Mouse (Mus musculus) neural tube, embryonic 12.5 days (tissue): ENCODE measurements around the gene H2al1n. TPM values are rescaled to one million over a fixed set of nuclear protein-coding genes. Genes with fewer than 3 reads are reported as not detected.
"Not testable (repeated sequence)": the region's sequence is repeated elsewhere in the genome, so short reads cannot be mapped to it uniquely, and the experiment has no call there.

ENCODE experiments used
- ATAC-seq: fragments of 200-750 bp; cut with Nextera tagmentation; 2 replicates; pipeline ENCODE4 v1.8.0; 2017; ENCODE audit warnings: low read depth, mild to moderate bottlenecking, moderate TSS enrichment, moderate library complexity; ENCODE audit not compliant: low FRiP score
- H3K27ac ChIP-seq: fragments of 300-500 bp; sonication (generic); 2 replicates; pipeline ENCODE4 v1.5.1; 2016
- H3K27me3 ChIP-seq: fragments of 300-500 bp; sonication (generic); replicated peaks from 2 replicates; pipeline ENCODE4 v1.6.1; 2016; ENCODE audit warnings: mild to moderate bottlenecking
- H3K36me3 ChIP-seq: fragments of 300-500 bp; sonication (generic); 2 replicates; pipeline ENCODE4 v1.6.1; 2016; ENCODE audit warnings: mild to moderate bottlenecking
- H3K4me1 ChIP-seq: fragments of 300-500 bp; sonication (generic); 2 replicates; pipeline ENCODE4 v1.6.1; 2016
- H3K4me2 ChIP-seq: fragments of 300-500 bp; sonication (generic); replicated peaks from 2 replicates; pipeline ENCODE4 v1.6.1; 2016; ENCODE audit warnings: mild to moderate bottlenecking
- H3K4me3 ChIP-seq: fragments of 300-500 bp; sonication (generic); 2 replicates; pipeline ENCODE4 v1.5.1; 2016
- H3K9ac ChIP-seq: fragments of 300-500 bp; sonication (generic); 2 replicates; pipeline ENCODE4 v1.6.1; 2016; ENCODE audit warnings: mild to moderate bottlenecking
- H3K9me3 ChIP-seq: fragments of 300-500 bp; sonication (generic); 2 replicates; pipeline ENCODE4 v1.6.1; 2016; ENCODE audit warnings: mild to moderate bottlenecking
- WGBS: fragments of 180-500 bp; shearing (Covaris S2); methylation state at CpG from one replicate; pipeline ENCODE4 v1.1.7; 2016; 5-methylcytosine and 5-hydroxymethylcytosine counted together
- polyA plus RNA-seq: library from polyadenylated mRNA; unstranded; fragments of >200 nt; fragmentation: Nextera tagmentation; extraction: Ambion mirVana; gene quantifications from 2 replicates; pipeline ENCODE4 v1.2.1, GENCODE M21; 2016

The H2al1n gene
- polyA plus RNA-seq: not detected in 2 replicates

DNA sequence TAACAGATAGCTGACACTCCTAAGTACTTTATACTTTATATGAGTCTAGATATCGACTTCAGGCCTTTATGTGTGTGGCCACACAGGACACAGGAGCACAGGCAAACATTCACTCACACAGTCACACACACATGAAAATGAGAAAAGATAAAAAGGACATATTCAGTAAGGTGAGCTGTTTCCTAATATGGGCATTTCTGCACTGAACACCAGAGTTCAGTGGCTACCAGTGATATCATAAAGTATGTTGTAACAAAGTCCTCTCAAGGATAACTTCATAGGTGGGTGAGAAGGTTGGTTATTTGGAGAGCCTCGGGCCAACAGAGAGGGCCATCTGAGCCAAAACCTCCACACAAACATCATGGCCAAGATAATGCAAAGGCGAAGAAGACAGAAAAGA is at the start of gene H2al1n:
H2al1n (plus strand) TSS at position 301 of the 400 bp plus-strand sequence.
- H3K27me3 ChIP-seq, H3K4me3 ChIP-seq, H3K27ac ChIP-seq, ATAC-seq, H3K36me3 ChIP-seq, H3K4me1 ChIP-seq, H3K9ac ChIP-seq, H3K4me2 ChIP-seq, H3K9me3 ChIP-seq: not testable (repeated sequence)
- WGBS: 79% methylated on average over 3 of the region's 3 CpGs

GRCm38 (mm10) chrX:14199284-14199683 is 11.7 kb upstream of the H2al1n start:
- H3K36me3 ChIP-seq: no peaks in the 10 kb centered on the region
- H3K4me1 ChIP-seq: no peaks in the 10 kb centered on the region
- H3K9ac ChIP-seq: no peak overlapping the region
- ATAC-seq: no peak
- H3K27ac ChIP-seq: no peak overlapping the region
- no peaks in the 10 kb centered on the region for H3K27me3 ChIP-seq
- H3K9me3 ChIP-seq: no peaks in the 10 kb centered on the region
- no peak overlapping the region for H3K4me2 ChIP-seq
- 57% methylated on average over 4 of the region's 4 CpGs for WGBS
- no peak overlapping the region for H3K4me3 ChIP-seq

- Histone ChIP-seq H3K9me3 (no peaks in the 10 kb centered on the region), H3K36me3 (no peaks in the 10 kb centered on the region), H3K27me3 (no peaks in the 10 kb centered on the region), H3K9ac (no peak overlapping the region), H3K4me2 (no peak overlapping the region), H3K4me3 (no peak overlapping the region), H3K27ac (no peak overlapping the region), H3K4me1 (no peaks in the 10 kb centered on the region)
- ATAC-seq: peak; percentile 68
- WGBS: 63% methylated on average over 8 of the region's 8 CpGs
These were observed 4.7 kb upstream of the H2al1n start for GRCm38 (mm10) chrX:14206112-14206875.

DNA sequence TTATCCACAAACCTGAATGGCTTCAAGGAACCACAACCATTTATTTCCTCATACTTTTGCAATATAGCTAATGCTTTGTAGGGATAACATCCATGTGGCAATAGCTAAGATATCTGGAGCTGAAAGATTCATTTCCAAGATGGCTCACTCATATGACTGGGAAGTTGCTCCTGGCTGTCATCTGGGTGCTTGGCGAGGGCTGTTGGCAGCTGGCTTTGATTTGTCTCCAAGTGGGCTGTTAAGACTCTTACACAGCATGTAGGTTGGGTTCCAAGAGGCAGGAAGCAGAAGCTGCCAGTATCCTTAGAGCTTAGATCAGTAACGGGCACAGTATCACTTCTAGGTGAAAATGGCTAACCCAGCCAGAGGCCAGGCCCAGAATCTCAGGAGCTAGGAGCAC is 18.3 kb downstream of the H2al1n start:
- Histone ChIP-seq H3K4me1 (no peaks in the 10 kb centered on the region), H3K27ac (no peak overlapping the region), H3K4me3 (no peak overlapping the region), H3K9me3 (no peaks in the 10 kb centered on the region), H3K9ac (no peak overlapping the region), H3K4me2 (no peak overlapping the region), H3K36me3 (no peaks in the 10 kb centered on the region), H3K27me3 (no peaks in the 10 kb centered on the region)
- WGBS: 68% methylated on average over 2 of the region's 2 CpGs
- no peak for ATAC-seq

- H3K27ac ChIP-seq: no peak overlapping the region
- ATAC-seq: no peak
- H3K9ac ChIP-seq: no peak overlapping the region
- H3K4me2 ChIP-seq: no peak overlapping the region
- no peaks in the 10 kb centered on the region for H3K4me1 ChIP-seq
- WGBS: 62% methylated on average over 3 of the region's 3 CpGs
- H3K27me3 ChIP-seq: no peaks in the 10 kb centered on the region
- H3K36me3 ChIP-seq: no peaks in the 10 kb centered on the region
- no peaks in the 10 kb centered on the region for H3K9me3 ChIP-seq
- no peak overlapping the region for H3K4me3 ChIP-seq
These were observed 48.8 kb downstream of the H2al1n start for GRCm38 (mm10) chrX:14259597-14260239.
